Mouse (Mus musculus) Muller cell, postnatal 12 days (primary cell): ENCODE data around the gene Cchcr1.

Experiments
- DNase-seq: peaks from one replicate; pipeline ENCODE4 v3.0.0-alpha.2; 2015; ENCODE audit errors: inconsistent ontology term

The Cchcr1 gene

DNA sequence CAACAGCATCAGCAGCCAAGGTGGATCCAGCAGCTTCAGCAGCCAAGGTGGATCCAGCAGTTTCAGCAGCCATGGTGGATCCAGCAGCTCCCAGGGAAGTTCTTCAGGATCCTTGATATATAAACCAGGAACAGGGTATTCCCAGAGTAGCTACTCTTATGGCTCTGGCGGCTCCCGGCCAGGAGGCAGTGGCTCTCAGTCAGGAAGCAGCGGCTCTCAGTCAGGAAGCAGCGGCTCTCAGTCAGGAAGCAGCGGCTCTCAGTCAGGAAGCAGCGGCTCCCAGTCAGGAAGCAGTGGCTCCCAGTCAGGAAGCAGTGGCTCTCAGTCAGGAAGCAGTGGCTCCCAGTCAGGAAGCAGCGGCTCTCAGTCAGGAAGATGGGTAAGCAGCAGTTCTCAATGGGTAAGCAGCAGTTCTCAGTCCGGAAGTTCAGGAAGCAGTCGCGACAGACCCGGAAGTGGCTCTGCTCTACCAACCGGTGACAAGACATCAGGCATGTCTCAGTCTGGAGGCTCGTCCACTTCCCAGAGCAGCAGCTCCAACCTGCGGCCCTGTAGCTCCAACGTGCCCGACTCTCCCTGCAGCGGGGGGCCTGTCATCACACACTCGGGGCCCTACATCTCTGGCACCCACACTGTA lies 38.0 kb downstream of the Cchcr1 start:
- DNase-seq = no peak

DNA sequence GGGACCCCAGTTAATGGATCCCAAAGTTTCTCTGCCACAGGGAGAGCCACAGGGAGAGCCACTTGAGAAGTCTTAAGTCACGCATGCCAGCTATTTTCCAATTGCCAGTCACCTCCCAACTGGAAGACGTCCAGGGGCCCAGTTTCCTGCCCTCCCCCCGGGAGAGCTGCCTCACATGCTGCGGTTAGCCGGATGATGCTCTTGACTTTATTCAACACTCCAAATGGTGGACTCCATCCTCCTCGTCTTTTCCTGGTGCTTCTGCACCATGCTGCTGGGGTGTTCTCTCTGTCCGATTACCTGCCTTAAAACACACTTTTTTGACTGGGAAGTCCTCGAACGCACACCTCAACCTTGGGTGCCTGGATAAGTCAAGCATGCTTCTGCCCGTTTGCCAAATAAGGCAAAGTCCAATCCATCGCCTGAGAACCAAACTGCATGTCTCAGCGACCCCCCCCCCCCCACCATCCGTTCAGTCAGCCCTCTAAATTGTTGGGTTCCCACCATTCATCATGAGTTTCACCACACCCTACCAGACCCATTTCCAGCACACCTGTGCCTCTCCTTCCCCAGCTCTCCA lies 39.4 kb downstream of the Cchcr1 start:
- DNase-seq = no peak

DNA sequence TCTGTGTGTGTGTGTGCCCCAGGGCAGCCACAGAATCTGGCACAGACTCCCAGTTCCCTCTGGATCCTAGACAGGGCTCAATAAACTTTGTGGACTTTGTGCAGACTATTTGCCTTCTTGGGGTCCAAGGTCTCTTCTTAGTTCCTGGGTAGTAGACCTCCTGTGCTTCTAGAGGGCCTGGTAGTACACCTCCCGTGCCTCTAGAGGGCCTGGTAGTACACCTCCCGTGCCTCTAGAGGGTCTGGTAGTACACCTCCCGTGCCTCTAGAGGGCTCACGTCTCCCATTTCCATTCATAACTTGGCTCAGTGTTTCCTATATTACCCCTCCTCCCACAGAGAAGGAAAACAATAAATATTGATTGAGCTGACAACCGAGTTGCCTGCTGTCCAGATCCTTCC lies 39.9 kb downstream of the Cchcr1 start:
- DNase-seq = peak; percentile 78

DNA sequence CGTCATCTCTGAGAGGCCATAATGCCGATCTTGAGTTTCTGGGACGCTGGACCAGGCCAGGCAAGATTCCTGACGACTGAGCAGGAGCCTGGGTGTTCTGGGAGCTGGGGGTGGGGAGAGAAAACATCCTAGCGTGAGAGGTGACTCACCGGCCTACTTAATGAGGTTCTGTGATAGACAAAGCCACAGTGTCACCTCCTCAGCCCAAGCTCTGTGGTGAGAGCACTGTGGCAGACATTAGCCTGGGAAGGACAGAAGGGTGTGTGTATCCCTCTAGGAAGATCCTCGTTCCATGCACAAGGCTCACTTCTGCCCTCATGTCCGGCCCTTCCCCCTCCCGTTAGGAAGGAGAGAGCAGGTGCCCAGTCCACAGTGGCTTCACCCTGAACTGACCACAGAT lies 40.5 kb downstream of the Cchcr1 start:
- peak; percentile 94 for DNase-seq

DNA sequence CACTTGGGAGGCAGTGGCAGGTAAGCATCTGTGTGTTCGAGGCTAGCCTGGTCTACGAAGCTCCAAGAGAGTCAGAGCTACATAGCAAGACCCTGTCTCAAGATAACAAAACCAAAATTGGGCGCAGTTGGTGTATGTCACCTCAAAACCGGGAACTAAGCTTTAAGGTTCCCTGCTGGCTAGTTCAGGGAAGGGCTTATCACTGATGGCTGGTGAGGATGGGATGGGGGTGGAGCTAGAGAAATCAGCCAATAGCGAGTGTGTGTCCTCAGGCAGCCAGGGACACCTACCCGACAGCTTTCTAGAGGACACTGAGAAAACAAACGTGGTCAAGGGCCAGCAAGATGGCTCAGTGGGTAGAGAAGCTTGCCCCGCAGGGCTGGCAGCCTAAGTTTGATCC lies 41.3 kb downstream of the Cchcr1 start:
- DNase-seq = no peak

DNA sequence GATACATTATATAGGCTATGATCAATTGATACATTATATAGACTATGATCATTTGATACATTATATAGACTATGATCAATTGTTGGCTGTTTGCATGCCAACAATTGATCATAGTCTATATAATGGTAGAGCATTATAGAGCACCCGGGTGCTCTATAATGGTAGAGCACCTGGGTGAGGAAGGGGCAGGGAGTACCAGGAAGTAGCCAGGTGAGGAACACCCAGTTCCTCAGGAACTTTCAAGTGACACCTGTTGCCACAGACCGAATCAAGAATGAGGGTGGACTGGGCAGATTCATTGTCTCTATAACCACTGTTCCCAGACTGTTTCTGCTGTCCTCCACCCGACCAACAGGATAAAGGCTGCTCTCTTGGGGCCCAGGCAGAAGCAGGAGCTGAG lies 50.2 kb downstream of the Cchcr1 start, which contains the start of gene 2300002M23Rik:
TSS of gene 2300002M23Rik (plus strand) at position 301 of the 400 bp plus-strand sequence.
- DNase-seq = no peak

DNA sequence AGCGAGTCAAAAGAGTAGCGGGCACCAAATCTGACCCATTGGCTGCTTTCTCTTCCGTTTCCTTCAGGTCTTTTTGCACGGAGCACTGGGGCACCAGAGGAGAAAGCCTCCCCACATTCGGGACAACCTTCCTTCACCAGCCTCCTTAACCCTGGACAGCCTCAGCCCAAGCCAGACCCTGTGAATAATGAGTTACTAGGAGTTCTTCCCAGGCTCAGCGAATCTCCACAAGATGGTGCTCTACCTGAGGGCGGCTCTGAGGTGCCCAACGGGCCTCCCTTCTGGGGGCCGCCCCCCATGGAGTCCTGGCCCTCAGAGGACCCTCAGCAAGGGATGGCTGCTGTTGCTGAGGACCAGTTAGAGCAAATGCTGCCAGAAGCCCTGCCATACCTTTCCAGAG lies 50.9 kb downstream of the Cchcr1 start:
- DNase-seq = no peak

DNA sequence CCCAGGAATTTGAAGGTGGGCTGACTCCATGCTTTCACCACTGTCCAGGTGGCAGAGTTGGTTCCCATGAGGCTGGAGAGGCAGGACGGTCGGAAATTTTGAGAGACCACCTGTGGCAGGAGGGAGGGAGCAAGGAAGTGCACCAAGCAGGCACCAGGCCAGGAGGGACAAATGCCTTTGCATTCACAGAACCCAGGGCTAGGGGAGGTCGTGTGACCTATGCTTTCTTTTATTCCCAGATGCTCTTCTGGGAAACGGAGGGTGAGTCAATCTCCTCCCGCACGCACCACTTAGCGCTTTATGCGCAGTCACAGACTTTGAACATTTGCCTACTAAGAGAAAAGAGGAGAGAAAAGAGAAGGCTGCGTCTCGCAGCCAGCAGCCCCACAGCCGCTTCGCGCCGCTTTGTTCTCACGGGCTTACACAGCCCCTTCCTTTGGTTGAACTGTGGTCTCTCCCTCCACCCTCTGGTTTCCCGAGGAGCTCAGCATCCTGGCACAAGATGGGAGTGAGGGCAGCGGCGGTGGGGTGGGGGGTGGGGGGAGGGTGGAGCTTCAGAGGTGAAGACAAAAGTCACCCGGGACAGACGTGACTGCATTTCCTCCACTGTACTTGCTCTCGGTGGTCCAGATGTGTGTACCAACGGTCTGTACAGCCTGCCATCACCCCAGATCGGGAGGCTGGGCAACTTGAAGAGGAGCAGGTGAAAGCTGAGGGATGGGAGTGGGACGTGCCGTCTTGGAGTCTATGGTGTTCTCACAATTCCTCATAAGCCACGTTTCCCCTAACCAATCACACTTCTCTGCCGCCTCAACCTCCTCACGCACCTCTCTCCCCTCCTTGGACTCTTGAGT lies 52.4 kb downstream of the Cchcr1 start:
- peak; percentile 65 for DNase-seq

DNA sequence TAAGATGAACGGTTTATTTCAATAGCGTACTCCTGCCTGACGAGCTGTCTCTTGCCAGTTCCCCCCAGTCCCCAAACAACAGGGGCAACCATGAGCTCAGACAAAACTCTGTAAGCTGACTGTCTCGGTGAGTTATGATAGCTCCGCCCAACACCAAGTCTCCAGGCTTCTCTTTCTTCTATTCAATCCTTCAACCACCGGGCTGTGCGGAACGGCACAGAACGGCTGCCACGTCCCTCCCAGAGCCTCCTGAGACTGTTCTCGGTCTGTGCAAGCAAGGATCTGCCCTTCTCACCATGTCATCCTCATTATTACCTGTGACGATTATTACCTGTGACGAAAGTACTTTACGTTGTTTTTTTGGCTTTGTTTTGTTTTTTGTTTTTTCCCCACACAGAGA lies 53.9 kb downstream of the Cchcr1 start:
- no peak for DNase-seq

DNA sequence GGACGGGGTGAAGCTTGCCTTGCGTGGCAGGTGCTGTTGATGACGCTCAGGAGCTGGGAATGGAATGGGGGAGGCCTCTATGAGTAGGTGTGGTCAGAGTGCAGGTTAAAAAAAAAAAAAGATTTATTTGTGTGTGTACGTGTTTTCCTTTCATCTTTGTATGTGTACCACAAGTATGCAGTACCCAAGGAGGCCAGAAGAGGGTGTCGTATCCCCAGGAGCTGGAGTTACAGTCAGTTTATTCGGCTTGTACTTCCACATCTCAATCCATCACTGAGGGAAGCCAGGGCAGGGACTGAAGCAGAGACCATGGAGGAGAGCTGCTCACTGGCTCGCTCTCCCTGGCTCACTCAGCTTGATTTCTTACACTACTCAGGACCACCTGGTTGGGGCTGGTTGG lies 54.6 kb downstream of the Cchcr1 start:
- DNase-seq = no peak

DNA sequence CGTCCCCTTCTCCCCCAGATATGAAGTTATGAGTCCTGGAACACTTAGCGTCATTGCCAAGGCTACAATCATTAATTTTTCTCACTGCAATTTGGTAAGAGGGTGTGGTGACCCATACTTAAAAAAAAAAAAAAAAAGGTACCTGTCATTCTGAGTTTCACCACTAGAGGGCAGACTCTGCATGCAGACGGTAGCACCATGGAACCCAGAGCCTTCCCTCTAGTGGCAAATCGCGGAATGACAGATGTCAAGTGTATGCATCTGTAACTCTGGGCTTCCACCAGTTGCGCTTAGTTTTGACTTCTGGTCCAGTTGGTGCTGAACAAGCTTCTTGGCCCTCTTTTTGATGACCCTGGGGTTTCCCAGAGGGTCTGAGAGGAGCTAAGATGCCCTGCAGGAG lies 61.3 kb downstream of the Cchcr1 start:
- peak; percentile 69 for DNase-seq
